Mouse (Mus musculus) heart, adult 9 months (tissue): ENCODE measurements around the gene Pld2.

Experiments used
- DNase-seq, 2 experiments: peaks; one replicate each; pipeline ENCODE4 v3.0.0; 2022; ENCODE audit warnings: low spot score in 2 of 2

Gene Pld2

DNA sequence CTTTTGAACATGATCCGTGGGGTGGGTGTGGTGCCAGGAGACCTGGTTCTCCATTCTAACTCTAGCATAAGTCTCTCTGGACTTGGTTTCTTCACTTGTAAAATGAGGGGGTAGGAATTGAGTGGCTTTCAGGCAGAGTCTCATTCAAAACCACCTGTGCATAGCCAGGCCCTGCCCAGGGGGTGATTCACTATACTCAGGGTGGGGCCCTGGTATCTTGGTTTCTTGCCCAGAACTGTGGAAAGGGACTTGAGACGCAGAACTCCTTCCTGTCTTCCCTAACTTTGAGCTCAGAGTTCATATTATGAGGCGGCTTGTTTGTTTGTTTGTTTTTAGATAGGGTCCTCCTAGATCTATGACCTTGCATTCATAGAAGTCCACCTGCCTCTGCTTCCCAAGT, 37.3 kb downstream of the Pld2 start:
- no peak for DNase-seq

GRCm38 (mm10) chr11:70578962-70579361, 39.1 kb downstream of the Pld2 start:
- DNase-seq = no peak

DNA sequence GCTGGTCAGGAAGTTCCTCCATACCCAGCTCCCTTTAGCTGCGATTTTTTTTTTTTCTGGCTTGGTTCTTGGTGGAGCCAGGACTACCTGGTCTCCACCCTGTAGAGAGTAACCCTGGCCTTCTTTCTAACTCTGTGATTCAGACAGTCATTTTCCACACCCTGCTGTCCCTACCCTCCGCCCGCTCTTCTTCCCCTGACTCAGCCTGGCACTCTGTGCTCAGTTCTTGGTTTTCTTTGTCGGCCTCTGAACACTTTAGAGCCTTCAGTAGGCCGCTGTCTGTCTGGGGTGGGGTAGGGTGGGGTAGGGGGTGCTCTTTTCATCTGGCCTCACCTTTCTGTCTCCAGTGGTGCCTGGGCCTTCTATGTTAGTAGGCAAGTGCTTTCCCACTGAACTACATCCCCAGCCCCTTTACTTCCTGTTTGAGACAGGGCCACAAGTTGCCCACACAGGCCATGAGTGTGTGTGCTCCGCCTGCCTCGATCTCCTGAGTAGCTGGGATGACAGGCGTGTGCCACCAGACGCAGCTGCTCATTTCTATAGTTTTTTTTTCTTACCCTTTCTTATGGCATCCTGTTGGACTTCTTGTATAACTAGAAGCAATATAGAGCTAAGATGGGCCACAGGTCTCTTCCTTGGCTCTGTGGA, 40.0 kb downstream of the Pld2 start:
- DNase-seq = no peak

DNA sequence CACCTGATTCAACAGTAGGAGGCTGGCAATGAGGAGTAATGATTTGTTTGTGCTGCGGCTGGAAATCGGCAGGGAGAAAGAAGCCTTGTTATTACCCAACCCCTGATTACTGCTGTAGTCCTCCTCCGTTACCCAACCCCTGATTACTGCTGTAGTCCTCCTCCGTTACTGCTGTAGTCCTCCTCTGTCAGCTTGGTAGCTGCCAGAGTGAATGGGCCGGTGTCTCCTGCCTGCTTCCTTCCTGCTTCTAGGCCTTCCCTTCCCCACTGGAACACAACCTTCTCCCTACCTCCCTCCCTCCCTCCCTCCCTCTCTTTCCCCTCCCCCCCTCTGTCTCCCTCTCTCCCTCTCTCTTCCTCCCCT, 40.5 kb downstream of the Pld2 start:
- DNase-seq = no peak

GRCm38 (mm10) chr11:70580921-70581320, 41.1 kb downstream of the Pld2 start:
- DNase-seq = no peak

GRCm38 (mm10) chr11:70582196-70582595, 42.3 kb downstream of the Pld2 start:
- DNase-seq = no peak

DNA sequence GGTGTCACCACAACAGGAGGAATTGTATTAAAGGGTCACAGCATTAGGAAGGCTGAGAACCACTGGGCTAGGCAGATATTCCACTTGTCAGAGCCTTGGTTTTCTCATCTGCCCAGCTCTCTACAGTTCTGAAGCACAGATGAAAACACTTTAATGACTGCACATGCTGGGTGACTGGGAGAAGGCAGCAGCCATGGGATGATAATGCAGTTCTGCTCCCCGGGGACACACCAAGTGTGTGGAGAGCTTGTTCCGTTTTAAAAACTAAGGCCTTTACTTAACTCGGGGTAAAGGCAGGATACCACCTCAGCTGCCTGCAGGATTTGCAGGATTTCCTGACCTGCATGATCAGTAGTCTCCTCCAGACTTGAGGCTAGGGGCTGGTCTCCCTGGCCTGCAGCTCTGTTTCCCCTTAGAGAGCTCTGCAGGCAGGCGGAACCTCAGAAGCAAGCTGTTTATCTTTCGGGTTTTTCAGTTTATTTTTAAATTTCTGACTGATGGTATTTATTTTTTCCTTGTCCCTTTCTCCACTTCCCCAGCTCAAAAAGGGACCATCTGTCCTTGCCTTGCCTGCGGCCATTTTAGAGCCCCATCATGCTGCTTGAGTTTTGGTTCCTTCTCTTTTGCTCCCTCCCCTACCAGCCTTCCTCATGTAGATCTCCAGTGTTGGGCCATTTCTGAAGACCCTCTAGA, 43.3 kb downstream of the Pld2 start:
- peak; percentile 22 to 46 for DNase-seq

GRCm38 (mm10) chr11:70583775-70584174, 43.9 kb downstream of the Pld2 start:
- DNase-seq = no peak

DNA sequence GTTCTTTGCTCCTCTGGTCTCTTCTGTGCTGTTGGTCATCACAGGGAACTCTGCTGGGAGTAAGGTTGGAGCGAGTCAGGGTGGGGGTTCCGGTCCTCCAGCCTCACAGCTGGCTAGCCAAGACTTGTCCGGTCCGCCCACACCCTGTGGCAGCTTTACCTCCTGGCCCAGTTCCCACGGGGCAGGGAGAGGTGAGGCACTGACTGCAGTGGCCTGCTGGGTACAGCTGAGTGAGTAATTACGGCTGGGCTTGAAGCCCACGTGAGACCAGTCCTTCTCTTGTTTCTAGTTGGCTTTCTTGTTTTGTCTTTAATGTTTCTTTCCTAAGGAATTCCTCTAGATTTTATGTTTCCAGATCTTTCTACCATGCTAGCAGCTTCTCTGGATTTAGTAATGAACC, 45.6 kb downstream of the Pld2 start:
- DNase-seq = peak; percentile 47 to 53

DNA sequence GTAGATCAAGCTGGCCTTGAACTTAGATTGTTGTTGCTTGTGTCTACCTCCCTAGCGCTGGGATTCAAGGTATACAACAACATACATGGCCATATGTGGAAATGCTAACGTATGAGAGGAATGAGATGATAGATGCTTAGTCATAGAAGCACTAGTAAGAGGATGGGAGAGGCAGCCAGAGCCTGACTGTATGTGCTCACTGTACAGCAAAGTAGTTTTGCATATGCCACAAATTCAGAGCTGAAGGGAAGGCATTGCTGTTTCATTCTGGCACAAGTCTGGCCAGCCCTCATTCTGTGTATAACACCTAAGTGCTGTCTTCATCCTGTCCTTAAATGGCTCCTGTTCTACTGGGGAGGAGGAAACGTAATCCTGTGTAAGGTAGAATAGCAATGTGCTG, 46.4 kb downstream of the Pld2 start:
- no peak for DNase-seq

- DNase-seq = peak; percentile 18 to 36
Measured at GRCm38 (mm10) chr11:70586954-70587353, 47.1 kb downstream of the Pld2 start.

DNA sequence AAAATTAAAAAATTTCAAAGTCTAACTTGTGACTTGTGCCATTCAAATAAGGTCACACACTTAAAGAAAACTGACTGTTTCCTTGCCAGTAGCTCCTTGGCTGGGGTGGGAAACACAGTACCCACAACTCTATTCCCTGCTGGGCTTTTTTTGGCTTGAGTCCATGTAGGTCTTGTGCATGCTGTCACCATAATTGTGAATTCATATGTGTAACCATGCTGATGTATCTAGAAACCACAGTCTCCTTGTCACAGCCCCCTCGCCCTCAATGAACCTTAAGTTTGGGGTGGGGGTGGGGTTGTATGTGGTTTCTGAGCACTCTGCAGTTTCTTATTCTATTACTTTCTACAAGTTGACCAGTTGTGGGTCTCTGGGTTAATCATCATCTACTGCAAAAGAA, 51.9 kb downstream of the Pld2 start:
- DNase-seq = no peak

- DNase-seq = peak; percentile 54 to 77
Measured at GRCm38 (mm10) chr11:70594253-70594989, 54.6 kb downstream of the Pld2 start.

GRCm38 (mm10) chr11:70595638-70596037, 55.8 kb downstream of the Pld2 start:
- DNase-seq = peak in 1 of 2 experiments; percentile 38

GRCm38 (mm10) chr11:70596094-70596493, 56.2 kb downstream of the Pld2 start:
- no peak for DNase-seq

DNA sequence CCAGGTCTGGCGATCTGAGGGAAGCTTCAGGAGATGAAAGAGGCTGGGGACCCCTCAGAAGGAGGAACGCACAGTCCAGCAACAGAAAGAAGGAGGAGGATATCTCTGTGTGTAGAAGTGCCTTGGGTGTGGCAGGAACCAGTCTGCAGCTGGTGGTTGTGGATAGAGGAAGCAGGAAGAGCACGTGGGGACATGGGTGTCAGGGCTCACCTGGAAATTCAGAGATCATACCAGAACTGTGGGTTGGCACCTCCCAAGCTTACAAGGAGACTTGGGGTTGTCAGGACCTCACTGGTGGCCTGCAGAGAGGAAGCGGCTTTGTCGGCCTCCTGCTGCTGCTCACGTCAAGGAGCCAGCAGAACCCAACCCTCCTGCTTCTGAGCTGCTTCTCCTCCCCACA, 57.4 kb downstream of the Pld2 start:
- DNase-seq = no peak

DNA sequence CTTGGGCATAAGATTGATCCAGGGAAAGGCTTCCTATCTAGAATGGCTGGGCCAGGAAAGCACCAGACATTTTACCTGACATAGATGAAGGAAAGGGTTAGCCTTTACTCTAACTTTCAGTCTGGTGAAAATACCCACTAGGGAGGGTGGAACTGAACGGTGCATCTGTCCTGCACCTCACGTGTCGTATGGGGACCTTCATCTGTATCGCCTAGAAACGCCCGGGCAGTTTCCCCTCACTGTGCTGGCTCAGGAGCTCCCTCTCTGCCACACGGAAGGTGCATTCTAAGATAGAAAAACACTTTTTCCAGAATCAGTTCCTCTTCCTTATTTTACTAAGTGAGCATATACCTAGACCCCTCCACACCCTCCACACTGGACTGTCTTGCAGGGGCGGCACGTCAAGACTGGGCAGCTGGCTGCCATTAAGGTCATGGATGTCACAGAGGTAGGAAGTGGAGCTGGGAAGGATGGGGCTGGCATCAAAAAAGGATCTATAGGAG, 58.6 kb downstream of the Pld2 start:
- no peak for DNase-seq

- DNase-seq = peak; percentile 47 to 77
Measured at GRCm38 (mm10) chr11:70605024-70605566, 65.2 kb downstream of the Pld2 start.

- DNase-seq = no peak
Measured at GRCm38 (mm10) chr11:70606717-70607116, 66.9 kb downstream of the Pld2 start.

- no peak for DNase-seq
Measured at GRCm38 (mm10) chr11:70607611-70608010, 67.7 kb downstream of the Pld2 start.
